Mouse (Mus musculus): Measurements from ENCODE around the gene Klhl5. TPM values are rescaled to one million over a fixed set of nuclear protein-coding genes. Genes with fewer than 3 reads are reported as not detected.
A peak's percentile ranks its signal among the peaks of the same experiment; 100 is the strongest.
"Not testable (repeated sequence)": the region's sequence is repeated elsewhere in the genome, so short reads cannot be mapped to it uniquely, and the experiment has no call there.

Klhl5 gene
- total and polyA plus RNA-seq, 2 experiments from 2014 or later = 49.1 to 49.8 TPM

DNA sequence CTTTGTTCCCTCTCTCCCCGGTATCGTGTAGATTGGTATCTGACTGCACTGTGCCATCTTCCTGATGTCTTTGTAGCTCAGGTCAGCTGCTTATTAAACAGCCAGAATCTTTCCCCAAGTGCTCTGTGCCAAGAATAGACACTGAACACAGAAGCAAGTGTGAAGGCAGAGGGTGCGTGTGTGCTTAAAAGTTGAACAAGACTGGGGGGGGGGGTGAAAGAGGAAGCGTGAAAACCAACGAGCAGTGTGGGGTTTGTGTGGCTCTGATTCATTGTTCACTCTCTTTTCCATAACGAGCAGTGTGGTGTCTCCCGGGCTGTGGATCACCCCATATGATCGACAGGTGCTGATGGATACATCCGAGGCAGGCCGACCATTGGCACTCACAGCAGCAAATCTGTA is 4.7 kb upstream of the Klhl5 start:
- Histone ChIP-seq H3K27me3 (ENCODE audit: insufficient read depth, low read length) (no peaks in the 10 kb centered on the region), H3K4me2 (ENCODE audit: low read depth, low read length) (no peak overlapping the region), H3K4me1 (ENCODE audit: insufficient read depth, low read length) (no peaks in the 10 kb centered on the region), H3K9ac (replicated peaks; ENCODE audit: low read length) (no peak overlapping the region), H3K4me3 (ENCODE audit: low read length) (no peak overlapping the region), H3K27ac (no peak overlapping the region), H3K36me3 (ENCODE audit: insufficient read depth, low read length) (no peaks in the 10 kb centered on the region), H3K9me3 (ENCODE audit: low read length) (no peaks in the 10 kb centered on the region)
- DNase-seq (ENCODE audit: low spot score) = no peak
- ATAC-seq = no peak
- WGBS = 48% methylated on average over 10 of the region's 10 CpGs
- TF ChIP-seq CTCF (IDR thresholded peaks at IDR 0.05; ENCODE audit: low read depth) = no peak

GRCm38 (mm10) chr5:65107773-65108432 is 564 bp downstream of the Klhl5 start:
- ATAC-seq (no peak; the same call in none of the 2 replicates), DNase-seq (ENCODE audit: low spot score) (peak; percentile 16)
- peak overlapping the region; percentile 87 for H3K9ac ChIP-seq (replicated peaks; ENCODE audit: low read length)
- H3K36me3 ChIP-seq (ENCODE audit: insufficient read depth, low read length) = no peaks in the 10 kb centered on the region
- 2% methylated on average over 33 of the region's 42 CpGs for WGBS
- no peaks in the 10 kb centered on the region for H3K27me3 ChIP-seq (ENCODE audit: insufficient read depth, low read length)
- no peak for TF ChIP-seq CTCF (IDR thresholded peaks at IDR 0.05; ENCODE audit: low read depth)
- H3K9me3 ChIP-seq (ENCODE audit: low read length) = no peaks in the 10 kb centered on the region
- peak overlapping the region; percentile 82 for H3K4me3 ChIP-seq (ENCODE audit: low read length)
- peak overlapping the region; percentile 85 for H3K4me2 ChIP-seq (ENCODE audit: low read depth, low read length)
- H3K27ac ChIP-seq = peak overlapping the region; percentile 77
- H3K4me1 ChIP-seq (ENCODE audit: insufficient read depth, low read length) = no peaks in the 10 kb centered on the region

GRCm38 (mm10) chr5:65112225-65112624 is 4.9 kb downstream of the Klhl5 start:
- H3K27me3 ChIP-seq (ENCODE audit: insufficient read depth, low read length); H3K4me1 ChIP-seq (ENCODE audit: insufficient read depth, low read length); ATAC-seq; DNase-seq (ENCODE audit: low spot score); H3K36me3 ChIP-seq (ENCODE audit: insufficient read depth, low read length); H3K9me3 ChIP-seq (ENCODE audit: low read length); H3K27ac ChIP-seq; H3K4me3 ChIP-seq (ENCODE audit: low read length); H3K9ac ChIP-seq (replicated peaks; ENCODE audit: low read length); H3K4me2 ChIP-seq (ENCODE audit: low read depth, low read length): not testable (repeated sequence)
- WGBS = 84% methylated on average over 3 of the region's 3 CpGs

- DNase-seq (ENCODE audit: low spot score) (no peak), ATAC-seq (no peak)
- H3K4me1 ChIP-seq (ENCODE audit: insufficient read depth, low read length) = no peaks in the 10 kb centered on the region
- no peak overlapping the region for H3K4me3 ChIP-seq (ENCODE audit: low read length)
- no peak overlapping the region for H3K9ac ChIP-seq (replicated peaks; ENCODE audit: low read length)
- H3K4me2 ChIP-seq (ENCODE audit: low read depth, low read length) = no peak overlapping the region
- H3K9me3 ChIP-seq (ENCODE audit: low read length) = no peaks in the 10 kb centered on the region
- WGBS = 88% methylated on average over 6 of the region's 6 CpGs
- no peak for TF ChIP-seq CTCF (IDR thresholded peaks at IDR 0.05; ENCODE audit: low read depth)
- H3K27me3 ChIP-seq (ENCODE audit: insufficient read depth, low read length) = no peaks in the 10 kb centered on the region
- H3K27ac ChIP-seq = no peak overlapping the region
- H3K36me3 ChIP-seq (ENCODE audit: insufficient read depth, low read length) = no peaks in the 10 kb centered on the region
Observed at GRCm38 (mm10) chr5:65113323-65113722, 6.0 kb downstream of the Klhl5 start.

DNA sequence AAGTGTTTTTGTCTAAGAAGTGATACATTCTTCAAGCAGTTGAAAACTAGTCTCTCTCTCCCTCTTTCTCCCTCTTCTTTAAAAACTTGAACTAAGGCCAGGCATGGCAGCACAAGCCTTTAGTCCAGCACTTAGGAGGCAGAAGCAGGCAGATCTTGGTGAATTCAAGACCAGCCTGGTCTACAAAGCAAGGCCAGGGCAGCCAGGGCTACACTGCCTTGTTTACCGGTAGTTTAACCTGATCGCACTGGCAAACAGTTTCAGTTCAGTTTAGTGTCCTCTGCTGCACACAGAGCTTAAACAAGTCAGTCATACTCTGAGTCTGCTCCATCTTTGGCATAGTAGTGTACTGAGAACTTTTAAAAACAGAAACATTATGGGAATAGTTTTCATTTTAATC is 9.4 kb downstream of the Klhl5 start:
- Histone ChIP-seq H3K27ac (no peak overlapping the region), H3K36me3 (ENCODE audit: insufficient read depth, low read length) (no peaks in the 10 kb centered on the region), H3K4me1 (ENCODE audit: insufficient read depth, low read length) (no peaks in the 10 kb centered on the region), H3K4me3 (ENCODE audit: low read length) (no peak overlapping the region), H3K9me3 (ENCODE audit: low read length) (no peaks in the 10 kb centered on the region), H3K27me3 (ENCODE audit: insufficient read depth, low read length) (no peaks in the 10 kb centered on the region), H3K9ac (replicated peaks; ENCODE audit: low read length) (no peak overlapping the region), H3K4me2 (ENCODE audit: low read depth, low read length) (no peak overlapping the region)
- DNase-seq (ENCODE audit: low spot score) (no peak), ATAC-seq (no peak)
- 94% methylated on average over 2 of the region's 2 CpGs for WGBS
- no peak for TF ChIP-seq CTCF (IDR thresholded peaks at IDR 0.05; ENCODE audit: low read depth)

DNA sequence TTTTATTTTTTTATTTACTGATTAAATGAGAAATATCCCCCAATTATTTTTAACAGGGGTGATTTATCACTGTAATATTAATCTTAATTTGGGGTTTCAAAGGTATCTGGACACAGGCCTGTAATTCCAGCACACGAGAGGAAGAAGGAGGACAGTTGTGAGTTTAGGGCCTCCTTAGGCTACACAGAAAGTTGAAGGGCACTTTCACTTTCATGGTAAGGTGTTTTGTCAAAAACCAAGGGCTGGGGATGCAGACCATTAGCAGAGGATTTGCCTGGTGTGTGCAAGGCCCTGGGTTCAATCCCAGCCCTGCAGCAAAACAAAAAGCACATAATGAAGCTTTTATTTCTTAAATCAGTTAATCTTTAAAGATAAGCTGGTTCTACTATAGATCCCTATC is 12.2 kb downstream of the Klhl5 start:
- H3K27me3 ChIP-seq (ENCODE audit: insufficient read depth, low read length) = no peaks in the 10 kb centered on the region
- H3K4me2 ChIP-seq (ENCODE audit: low read depth, low read length) = no peak overlapping the region
- 89% methylated on average over 1 of the region's 1 CpGs for WGBS
- no peak overlapping the region for H3K27ac ChIP-seq
- H3K4me3 ChIP-seq (ENCODE audit: low read length) = no peak overlapping the region
- H3K9me3 ChIP-seq (ENCODE audit: low read length) = no peaks in the 10 kb centered on the region
- DNase-seq (ENCODE audit: low spot score) = no peak
- TF ChIP-seq CTCF (IDR thresholded peaks at IDR 0.05; ENCODE audit: low read depth) = no peak
- no peaks in the 10 kb centered on the region for H3K36me3 ChIP-seq (ENCODE audit: insufficient read depth, low read length)
- no peaks in the 10 kb centered on the region for H3K4me1 ChIP-seq (ENCODE audit: insufficient read depth, low read length)
- no peak for ATAC-seq
- H3K9ac ChIP-seq (replicated peaks; ENCODE audit: low read length) = no peak overlapping the region

DNA sequence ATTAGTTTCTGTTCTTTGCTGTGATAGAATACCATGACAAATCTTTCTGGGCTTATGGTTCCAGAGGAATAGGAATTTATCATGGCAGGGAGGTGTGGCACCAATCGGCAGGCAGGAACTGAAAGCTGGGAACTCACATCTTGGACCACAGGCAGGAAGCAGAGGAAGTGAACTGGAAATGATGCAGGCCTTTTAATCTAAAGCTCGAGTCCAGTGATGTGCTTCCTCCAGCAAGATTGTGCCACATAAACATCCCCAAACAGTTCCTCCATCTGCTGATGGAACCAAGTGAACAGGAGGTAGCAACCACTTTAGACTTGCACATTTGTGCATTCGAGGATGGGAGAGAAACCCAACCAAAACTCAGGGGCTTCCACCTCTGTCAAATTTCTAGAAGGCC is 12.6 kb downstream of the Klhl5 start:
- DNase-seq (ENCODE audit: low spot score) (no peak), ATAC-seq (no peak)
- H3K4me1 ChIP-seq (ENCODE audit: insufficient read depth, low read length) = no peaks in the 10 kb centered on the region
- no peaks in the 10 kb centered on the region for H3K36me3 ChIP-seq (ENCODE audit: insufficient read depth, low read length)
- H3K27ac ChIP-seq = no peak overlapping the region
- no peak overlapping the region for H3K9ac ChIP-seq (replicated peaks; ENCODE audit: low read length)
- H3K4me3 ChIP-seq (ENCODE audit: low read length) = no peak overlapping the region
- H3K4me2 ChIP-seq (ENCODE audit: low read depth, low read length) = no peak overlapping the region
- WGBS = 59% methylated on average over 3 of the region's 3 CpGs
- no peak for TF ChIP-seq CTCF (IDR thresholded peaks at IDR 0.05; ENCODE audit: low read depth)
- no peaks in the 10 kb centered on the region for H3K9me3 ChIP-seq (ENCODE audit: low read length)
- H3K27me3 ChIP-seq (ENCODE audit: insufficient read depth, low read length) = no peaks in the 10 kb centered on the region

All from hindbrain, postnatal 0 days (tissue).